Mouse (Mus musculus): ENCODE results near the gene Tnc.

Gene Tnc

GRCm38 (mm10) chr4:64046831-64047493 lies at the start of gene Tnc:
TSS of gene Tnc (minus strand) at chr4:64047015.
- peak; percentile 55 to 69 for DNase-seq (ENCODE audit: low spot score in 2 of 2)

DNA sequence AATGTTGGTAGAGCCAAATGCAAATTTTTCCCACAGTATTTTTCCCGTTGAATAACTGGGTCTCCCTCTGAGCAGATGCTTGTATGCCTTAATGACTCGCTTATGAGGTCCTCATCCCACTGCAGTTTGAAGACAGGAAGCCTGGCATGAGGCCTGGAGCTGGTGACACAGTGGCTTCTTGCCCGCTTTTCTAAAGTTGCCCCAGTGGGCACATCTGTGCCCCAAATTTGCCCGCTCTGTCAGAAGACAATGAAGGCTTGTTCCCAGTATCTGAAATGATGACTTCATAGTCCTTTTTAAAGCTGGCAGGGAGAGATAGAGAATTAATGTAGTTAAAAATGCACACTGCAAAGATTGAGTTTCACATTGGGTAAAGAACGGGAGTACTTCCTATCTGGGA lies 47.4 kb upstream of the Tnc start:
- peak; percentile 5 to 18 for DNase-seq (ENCODE audit: low spot score in 2 of 2)

DNA sequence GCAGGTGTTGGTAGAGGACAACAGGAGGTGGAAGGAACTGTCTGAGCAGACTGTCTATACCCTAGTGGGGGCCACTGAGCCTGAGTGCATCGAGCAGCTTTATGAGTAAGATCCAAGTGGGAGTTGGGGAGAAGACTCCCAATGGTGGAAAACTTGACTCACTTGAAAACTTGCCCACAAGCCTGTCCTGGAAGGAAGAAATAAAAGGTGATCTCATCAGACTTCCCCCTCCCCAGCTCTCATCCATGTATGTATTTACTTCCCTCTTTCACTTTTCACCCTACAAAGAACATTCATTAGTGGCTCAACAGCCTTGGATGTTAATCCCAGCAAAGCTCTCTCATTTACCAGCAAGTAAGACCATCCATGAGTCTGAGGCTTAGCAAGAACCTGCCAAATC lies 46.0 kb upstream of the Tnc start:
- no peak for DNase-seq (ENCODE audit: low spot score in 2 of 2)

DNA sequence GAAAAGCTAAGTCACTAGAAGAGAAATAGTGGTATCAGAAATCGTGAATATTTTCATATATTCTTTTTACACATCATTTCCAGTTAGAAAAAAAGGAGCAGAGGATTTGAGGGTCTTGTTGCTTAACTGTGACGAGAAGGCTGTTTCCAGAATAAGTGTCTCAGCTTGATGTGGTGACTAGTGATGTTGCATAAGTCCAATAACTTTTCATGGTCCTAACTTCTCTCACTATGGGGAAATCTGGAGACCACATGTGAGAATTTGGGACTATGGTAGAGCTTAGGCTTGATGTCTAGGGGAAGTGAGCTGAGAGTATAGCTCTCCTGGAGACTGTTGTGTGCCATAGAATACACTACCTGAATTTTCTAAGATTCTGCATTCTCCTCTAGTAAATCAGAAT lies 42.6 kb upstream of the Tnc start:
- DNase-seq (ENCODE audit: low spot score in 2 of 2), result no peak

DNA sequence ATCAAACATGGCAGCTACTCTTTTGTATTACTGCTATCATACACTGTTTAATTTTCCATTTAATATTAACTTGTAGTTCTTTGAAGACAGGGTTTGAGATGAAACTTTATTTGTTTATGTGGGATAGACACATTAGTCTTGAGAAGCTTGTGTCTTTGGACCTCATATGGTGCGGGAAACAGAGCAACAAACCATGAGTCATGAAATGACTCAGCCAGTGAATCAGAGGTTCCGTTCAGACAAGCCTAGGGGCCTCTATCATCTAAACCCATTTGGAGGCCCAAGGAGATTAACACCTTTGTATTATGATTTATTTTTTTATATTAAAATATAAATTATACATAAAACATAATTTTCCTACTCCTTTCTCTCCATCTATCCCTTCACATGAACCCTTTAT lies 40.9 kb upstream of the Tnc start:
- no peak for DNase-seq (ENCODE audit: low spot score in 2 of 2)

DNA sequence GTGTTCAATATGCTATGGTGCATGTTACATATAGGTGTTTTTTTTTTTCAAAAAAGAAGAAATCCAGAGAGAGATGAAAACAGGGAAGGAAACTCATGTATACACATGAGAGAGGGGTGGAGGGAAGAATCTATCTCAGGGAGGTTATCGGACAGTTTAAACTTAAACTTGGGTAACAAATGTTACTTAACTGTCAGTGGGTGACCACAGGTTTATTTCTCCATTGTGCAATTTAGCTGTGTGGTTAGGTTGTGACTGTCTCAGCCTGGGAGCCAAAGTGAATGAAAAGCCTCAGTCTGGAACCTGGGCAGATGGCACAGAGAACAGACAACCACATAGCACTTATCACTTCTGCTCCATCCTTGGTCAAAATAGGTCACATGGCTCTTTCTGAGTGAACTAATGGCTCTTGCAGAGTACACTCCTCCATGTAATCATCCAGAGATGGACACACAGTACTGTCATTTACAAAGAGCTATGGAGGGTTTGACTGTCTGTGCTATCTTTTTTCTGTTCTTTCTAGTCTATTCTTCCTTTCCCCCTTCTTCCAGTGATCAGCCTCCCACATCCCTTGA lies 39.3 kb upstream of the Tnc start:
- DNase-seq (ENCODE audit: low spot score in 2 of 2), result no peak

GRCm38 (mm10) chr4:64083858-64084257 lies 37.0 kb upstream of the Tnc start:
- DNase-seq (ENCODE audit: low spot score in 2 of 2), result no peak

GRCm38 (mm10) chr4:64078029-64078619 lies 31.3 kb upstream of the Tnc start:
- no peak for DNase-seq (ENCODE audit: low spot score in 2 of 2)

GRCm38 (mm10) chr4:64076349-64077025 lies 29.7 kb upstream of the Tnc start:
- peak in 1 of 2 experiments; percentile 5 for DNase-seq (ENCODE audit: low spot score in 2 of 2)

DNA sequence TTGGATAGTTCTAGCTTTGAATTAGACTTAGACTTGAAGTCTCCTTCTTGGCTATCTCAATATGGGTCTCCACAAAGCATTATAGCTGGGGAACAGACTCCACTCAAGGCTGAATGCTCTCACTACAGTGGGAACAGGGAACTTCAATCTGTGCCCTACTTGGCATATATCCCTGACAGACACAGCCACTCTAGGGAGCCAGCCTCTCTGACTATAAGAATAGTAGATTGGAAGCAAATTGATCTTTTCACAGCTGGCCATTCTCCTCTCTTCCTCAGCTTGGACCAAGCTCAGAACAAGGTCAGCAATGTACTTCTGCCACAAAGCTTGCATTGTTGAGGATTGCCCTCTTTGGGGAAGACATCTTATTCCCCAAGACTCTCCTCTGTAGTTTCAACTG lies 27.9 kb upstream of the Tnc start:
- DNase-seq (ENCODE audit: low spot score in 2 of 2), result no peak

GRCm38 (mm10) chr4:64067394-64067793 lies 20.6 kb upstream of the Tnc start:
- no peak for DNase-seq (ENCODE audit: low spot score in 2 of 2)

DNA sequence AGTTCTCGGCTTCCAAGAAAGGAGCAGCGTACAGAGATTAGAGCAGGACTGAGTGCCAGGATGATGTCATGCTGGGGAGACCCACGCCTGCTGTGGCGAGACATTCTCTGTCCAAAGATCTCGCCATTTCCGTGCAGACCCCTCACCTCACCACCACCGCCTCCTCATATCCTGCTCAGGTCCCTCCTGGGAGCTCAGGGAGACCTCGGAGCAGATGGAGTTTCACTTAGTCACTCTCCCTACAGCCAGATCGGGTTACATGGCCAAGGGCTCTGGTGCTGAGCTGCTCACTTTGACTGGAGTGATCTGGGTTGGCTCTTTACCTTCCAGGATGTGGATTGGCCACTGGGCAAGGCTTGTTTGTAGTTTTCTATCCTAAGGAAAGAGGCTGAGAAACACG lies 18.5 kb upstream of the Tnc start:
- DNase-seq (ENCODE audit: low spot score in 2 of 2), result no peak

GRCm38 (mm10) chr4:64058856-64059231 lies 12.0 kb upstream of the Tnc start:
- DNase-seq (ENCODE audit: low spot score in 2 of 2), result no peak

- DNase-seq (ENCODE audit: low spot score in 2 of 2), result no peak
These were observed 11.4 kb upstream of the Tnc start for GRCm38 (mm10) chr4:64058048-64058855.

GRCm38 (mm10) chr4:64048177-64048576 lies 1.4 kb upstream of the Tnc start:
- DNase-seq (ENCODE audit: low spot score in 2 of 2), result no peak

- no peak for DNase-seq (ENCODE audit: low spot score in 2 of 2)
These were observed 2.9 kb downstream of the Tnc start for GRCm38 (mm10) chr4:64043893-64044292.

DNA sequence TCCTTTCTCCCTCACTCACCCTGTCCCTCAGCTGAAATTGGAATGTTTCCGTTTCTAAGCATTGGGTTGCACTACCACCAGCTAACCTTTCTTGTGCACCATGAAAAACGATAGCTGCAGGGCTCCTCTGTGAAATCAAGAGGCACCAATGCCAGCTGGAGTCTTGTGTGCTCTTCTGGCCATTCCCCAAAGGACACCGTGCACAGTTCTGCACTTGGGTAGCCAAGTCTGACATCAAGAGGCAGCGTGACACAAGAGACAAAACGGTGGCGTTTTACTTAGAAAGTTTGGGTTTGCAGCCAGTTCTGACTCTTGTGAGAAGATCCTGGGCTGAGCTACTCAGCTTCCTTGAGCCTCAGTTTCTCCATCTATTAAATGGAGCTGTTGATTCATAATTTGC lies 3.4 kb downstream of the Tnc start:
- no peak for DNase-seq (ENCODE audit: low spot score in 2 of 2)

DNA sequence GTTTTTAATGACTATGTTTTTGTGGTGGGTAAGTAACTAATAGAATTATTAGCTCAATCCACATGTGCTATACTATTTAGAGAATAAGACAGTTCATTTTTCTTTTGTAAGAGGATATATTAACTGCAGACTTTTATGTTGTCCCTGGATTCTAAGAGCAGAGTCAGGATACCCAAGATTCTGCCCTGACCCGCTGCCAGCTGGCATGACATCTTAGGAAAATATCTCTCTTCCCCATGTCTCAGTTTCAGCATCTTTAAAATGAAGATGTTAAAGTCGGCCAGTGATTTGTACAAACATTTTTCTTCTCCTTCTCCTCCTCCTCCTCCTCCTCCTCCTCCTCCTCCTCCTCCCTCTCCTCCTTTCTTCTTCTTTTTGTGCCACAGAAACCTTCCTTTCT lies 7.7 kb downstream of the Tnc start:
- no peak for DNase-seq (ENCODE audit: low spot score in 2 of 2)

DNA sequence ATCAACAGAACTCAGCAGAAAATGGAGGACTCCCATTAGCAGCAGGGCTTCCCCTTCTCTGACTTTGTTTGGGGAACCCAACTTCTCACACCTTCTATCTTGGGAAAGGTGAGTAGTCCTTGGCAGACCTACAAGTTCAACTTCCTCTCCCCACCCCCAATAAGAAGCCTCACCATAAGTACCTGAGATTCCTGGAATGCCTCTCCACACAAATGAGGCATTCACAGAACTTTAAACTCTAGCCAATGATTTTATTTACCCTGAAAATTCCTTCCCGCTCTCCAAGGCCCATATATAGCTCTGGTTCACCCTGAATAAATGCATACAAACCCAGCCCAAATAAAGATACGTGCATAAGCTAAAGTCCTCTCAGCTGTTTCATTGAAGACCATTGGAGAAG lies 9.3 kb downstream of the Tnc start:
- DNase-seq (ENCODE audit: low spot score in 2 of 2), result no peak

DNA sequence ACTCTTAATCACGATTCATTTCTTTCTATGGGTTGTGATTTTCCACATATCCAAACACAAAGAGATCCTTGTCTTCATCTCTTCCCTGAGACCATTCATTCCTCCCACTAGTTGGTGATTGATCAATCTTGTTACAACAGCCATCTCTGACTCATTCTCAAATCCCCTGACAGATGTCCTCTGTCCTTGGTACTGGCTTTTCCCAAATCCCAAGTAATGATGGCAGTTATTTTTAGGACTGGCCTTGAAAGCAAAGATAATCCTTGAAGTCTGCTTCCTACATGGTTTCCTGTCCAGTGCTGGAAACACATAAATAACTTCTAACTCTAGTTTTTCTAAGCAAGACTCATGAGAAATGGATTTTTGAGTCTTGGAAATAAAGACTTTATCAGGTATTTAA lies 12.1 kb downstream of the Tnc start:
- DNase-seq (ENCODE audit: low spot score in 2 of 2), result no peak

DNA sequence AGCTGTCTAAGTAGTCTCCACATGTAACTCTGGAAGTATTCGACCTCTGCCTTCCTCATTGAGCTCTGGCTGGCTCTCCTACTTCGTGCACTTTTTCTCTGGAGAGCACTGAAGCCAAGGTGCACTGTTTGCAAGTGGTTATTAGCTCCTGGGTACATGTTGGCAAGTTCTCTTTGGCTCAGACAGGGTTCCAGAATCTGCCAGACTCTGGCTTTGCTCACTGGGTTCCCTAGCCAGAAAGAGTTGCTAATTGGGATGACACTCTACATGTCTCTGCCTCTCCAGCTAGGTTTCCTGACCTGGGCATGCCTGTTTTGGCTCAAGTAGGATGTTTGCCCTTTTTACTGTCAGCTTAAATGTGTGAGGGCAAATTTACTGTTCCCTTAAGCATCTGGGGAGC lies 13.6 kb downstream of the Tnc start:
- no peak for DNase-seq (ENCODE audit: low spot score in 2 of 2)

DNA sequence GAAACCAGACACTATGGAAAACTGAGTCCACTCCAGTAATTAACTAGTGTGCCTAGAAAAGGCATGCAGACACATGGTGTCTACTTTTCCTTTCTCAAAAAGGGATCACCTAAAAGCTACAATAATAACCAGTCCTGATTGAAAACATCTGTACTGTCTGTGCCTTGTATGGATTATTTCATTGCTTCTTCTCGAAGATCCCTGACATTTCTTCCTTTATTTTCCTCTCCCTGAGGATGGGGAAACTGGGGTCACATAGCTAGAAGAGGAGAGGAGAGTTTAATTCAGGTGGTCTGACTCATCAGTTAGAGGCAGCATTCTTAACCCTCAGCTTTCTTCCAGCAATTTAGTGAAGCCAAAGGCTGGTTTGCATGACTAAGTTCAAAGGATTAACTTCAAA lies 17.3 kb downstream of the Tnc start:
- DNase-seq (ENCODE audit: low spot score in 2 of 2), result no peak

All from frontal cortex, postnatal 14 days (tissue).